Mouse (Mus musculus) intestine, embryonic 16.5 days (tissue): ENCODE data around the gene Mical3. TPM values are rescaled to one million over a fixed set of nuclear protein-coding genes. Genes with fewer than 3 reads are reported as not detected.

Experiments used
- ATAC-seq: fragments of 200-750 bp; cut with Nextera tagmentation; 2 replicates; pipeline ENCODE4 v1.8.0; 2017; ENCODE audit warnings: moderate TSS enrichment, moderate library complexity
- H3K27ac ChIP-seq: fragments of 300-500 bp; sonication (generic); 2 replicates; pipeline ENCODE4 v1.5.1; 2014; ENCODE audit warnings: mild to moderate bottlenecking, low read length
- H3K27me3 ChIP-seq: fragments of 300-500 bp; sonication (generic); replicated peaks from 2 replicates; pipeline ENCODE4 v1.6.1; 2014; ENCODE audit warnings: low read length, control low read depth, mixed read lengths; ENCODE audit not compliant: control insufficient read depth, insufficient read depth
- H3K36me3 ChIP-seq: fragments of 300-500 bp; sonication (generic); 2 replicates; pipeline ENCODE4 v1.6.1; 2014; ENCODE audit warnings: low read length, control low read depth; ENCODE audit not compliant: control insufficient read depth, insufficient read depth
- H3K4me1 ChIP-seq: fragments of 300-500 bp; sonication (generic); 2 replicates; pipeline ENCODE4 v1.6.1; 2014; ENCODE audit warnings: low read length, control low read depth, mixed read lengths; ENCODE audit not compliant: control insufficient read depth, insufficient read depth
- H3K4me2 ChIP-seq: fragments of 300-500 bp; sonication (generic); 2 replicates; pipeline ENCODE4 v1.6.1; 2014; ENCODE audit warnings: low read depth, low read length, control low read depth
- H3K4me3 ChIP-seq: fragments of 300-500 bp; sonication (generic); 2 replicates; pipeline ENCODE4 v1.5.1; 2014; ENCODE audit warnings: mild to moderate bottlenecking, low read length
- H3K9ac ChIP-seq: fragments of 300-500 bp; sonication (generic); 2 replicates; pipeline ENCODE4 v1.6.1; 2014; ENCODE audit warnings: low read depth, low read length
- H3K9me3 ChIP-seq: fragments of 300-500 bp; sonication (generic); 2 replicates; pipeline ENCODE4 v1.6.1; 2016; ENCODE audit warnings: low read length, control low read depth; ENCODE audit not compliant: control insufficient read depth
- WGBS: fragments of 180-500 bp; shearing (Covaris S2); extraction: QIAGEN DNeasy Blood & Tissue Kit; methylation state at CpG from one replicate; pipeline ENCODE4 v1.1.7; 2014; 5-methylcytosine and 5-hydroxymethylcytosine counted together
- polyA plus RNA-seq: library from polyadenylated mRNA; unstranded; fragments of >200 nt; fragmentation: Nextera tagmentation; extraction: Ambion mirVana; gene quantifications from 2 replicates; pipeline ENCODE4 v1.2.1, GENCODE M21; 2015

The Mical3 gene
- polyA plus RNA-seq, 1 experiment from 2014 or later = 5.5 TPM

DNA sequence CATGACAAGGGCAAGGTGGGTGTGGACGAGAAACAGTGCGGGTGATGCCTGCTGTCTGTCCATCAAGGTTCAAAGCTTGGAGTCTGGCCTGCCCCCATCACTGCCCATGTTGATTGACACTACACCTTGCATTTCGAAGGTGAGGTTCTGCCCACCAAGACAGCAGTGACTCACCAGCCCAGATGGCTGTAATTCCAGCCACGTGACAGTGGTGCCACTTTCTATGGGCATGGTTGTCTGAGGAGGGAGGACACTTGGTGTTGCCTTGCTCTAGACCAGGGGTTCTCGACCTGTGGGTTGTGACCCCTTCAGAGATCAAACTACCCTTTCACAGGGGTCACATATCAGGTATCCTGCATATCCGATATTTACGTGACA is 62.7 kb downstream of the Mical3 start:
- Histone ChIP-seq H3K9ac (no peak overlapping the region), H3K4me2 (no peak overlapping the region), H3K4me3 (no peak overlapping the region), H3K36me3 (no peaks in the 10 kb centered on the region), H3K27me3 (no peaks in the 10 kb centered on the region), H3K27ac (peak overlapping the region; percentile 29; the same call in 1 of the 2 replicates), H3K4me1 (peaks cover 37% of the 10 kb centered on the region), H3K9me3 (no peaks in the 10 kb centered on the region)
- WGBS = 73% methylated on average over 7 of the region's 7 CpGs
- ATAC-seq = peak; percentile 3; the same call in 1 of the 2 replicates

- 55% methylated on average over 11 of the region's 11 CpGs for WGBS
Measured at GRCm38 (mm10) chr6:121067426-121068086, 63.2 kb downstream of the Mical3 start.

GRCm38 (mm10) chr6:121066761-121067160 is 64.0 kb downstream of the Mical3 start:
- WGBS = 39% methylated on average over 6 of the region's 6 CpGs
- Histone ChIP-seq H3K4me1 (peaks cover 37% of the 10 kb centered on the region), H3K4me2 (no peak overlapping the region)

More at GRCm38 (mm10) chr6:121067426-121068086, 63.2 kb downstream of the Mical3 start:
- H3K4me1 ChIP-seq = peaks cover 37% of the 10 kb centered on the region
- H3K4me3 ChIP-seq = no peak overlapping the region
- no peak overlapping the region for H3K9ac ChIP-seq
- H3K9me3 ChIP-seq = no peaks in the 10 kb centered on the region
- no peak overlapping the region for H3K4me2 ChIP-seq
- peak; percentile 39 for ATAC-seq
- no peaks in the 10 kb centered on the region for H3K27me3 ChIP-seq
- H3K36me3 ChIP-seq = no peaks in the 10 kb centered on the region
- peak overlapping the region; percentile 29; the same call in 1 of the 2 replicates for H3K27ac ChIP-seq

DNA sequence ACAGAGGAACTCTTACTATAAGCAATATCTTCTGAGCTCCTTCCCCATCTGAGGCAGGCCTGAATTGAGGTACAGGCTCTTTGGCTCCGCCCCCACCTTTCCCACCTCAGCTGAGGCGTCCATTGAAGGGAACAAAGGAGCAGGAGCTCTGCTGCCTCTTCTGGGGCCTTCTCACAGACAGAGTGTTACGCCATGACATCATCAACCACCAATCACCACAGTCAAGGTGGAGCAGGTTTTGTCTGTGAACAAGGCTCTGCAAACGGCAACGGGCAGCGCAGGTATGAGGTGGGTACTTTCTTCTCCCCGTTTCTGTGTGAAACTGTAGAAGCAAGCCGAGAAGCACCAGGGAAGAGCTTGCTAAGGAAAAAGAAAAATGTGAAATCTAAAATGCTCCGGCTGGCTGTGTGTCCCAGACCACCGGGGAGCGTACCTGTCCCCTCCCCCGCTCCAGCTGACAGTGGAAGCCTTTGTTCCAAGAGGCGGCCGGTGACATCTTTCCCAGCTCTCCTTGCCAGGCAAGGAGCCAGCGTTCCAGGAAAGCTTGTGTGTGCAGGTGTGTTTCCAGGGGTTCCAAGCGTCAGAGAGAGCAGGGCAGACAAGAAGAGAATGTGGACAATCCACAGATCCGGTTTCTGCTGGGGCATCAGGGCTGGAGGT is 66.3 kb downstream of the Mical3 start:
- Histone ChIP-seq H3K4me1 (peaks cover 37% of the 10 kb centered on the region), H3K4me3 (peak overlapping the region; percentile 43)
- ATAC-seq = peak; percentile 90

More at GRCm38 (mm10) chr6:121066761-121067160, 64.0 kb downstream of the Mical3 start:
- Histone ChIP-seq H3K36me3 (no peaks in the 10 kb centered on the region), H3K27me3 (no peaks in the 10 kb centered on the region), H3K9me3 (no peaks in the 10 kb centered on the region), H3K9ac (no peak overlapping the region), H3K27ac (no peak overlapping the region), H3K4me3 (no peak overlapping the region)
- ATAC-seq = no peak

DNA sequence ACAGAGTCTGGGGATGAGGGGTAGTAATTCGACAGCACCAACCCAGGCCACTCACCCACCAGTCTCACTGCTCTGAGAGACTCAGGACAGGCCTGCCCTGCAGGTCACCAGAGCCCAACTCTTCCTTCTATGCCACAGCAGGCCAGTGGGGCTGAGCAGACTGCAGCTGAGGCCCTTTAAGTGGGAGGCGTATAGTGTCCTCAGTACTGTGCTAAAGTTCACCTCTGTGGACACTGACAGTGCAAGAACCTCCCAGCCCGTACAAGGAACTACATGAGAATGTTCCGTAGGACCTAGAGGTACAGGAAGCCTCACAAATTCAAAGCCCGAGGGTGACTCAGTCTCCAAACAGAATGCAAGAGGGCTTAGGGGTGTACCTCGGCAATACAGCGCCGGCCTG is 67.0 kb downstream of the Mical3 start:
- ATAC-seq = peak; percentile 90
- 57% methylated on average over 8 of the region's 8 CpGs for WGBS
- peak overlapping the region; percentile 65 for H3K9ac ChIP-seq
- H3K4me1 ChIP-seq = peaks cover 37% of the 10 kb centered on the region
- H3K4me2 ChIP-seq = peak overlapping the region; percentile 53
- H3K4me3 ChIP-seq = peak overlapping the region; percentile 43; the same call in 1 of the 2 replicates
- no peaks in the 10 kb centered on the region for H3K27me3 ChIP-seq
- no peaks in the 10 kb centered on the region for H3K36me3 ChIP-seq
- peak overlapping the region; percentile 69 for H3K27ac ChIP-seq
- H3K9me3 ChIP-seq = no peaks in the 10 kb centered on the region

More for the DNA sequence above, 66.3 kb downstream of the Mical3 start:
- 30% methylated on average over 17 of the region's 17 CpGs for WGBS
- Histone ChIP-seq H3K9ac (peak overlapping the region; percentile 65), H3K4me2 (peak overlapping the region; percentile 53), H3K9me3 (no peaks in the 10 kb centered on the region), H3K27me3 (no peaks in the 10 kb centered on the region), H3K36me3 (no peaks in the 10 kb centered on the region), H3K27ac (peak overlapping the region; percentile 69)

DNA sequence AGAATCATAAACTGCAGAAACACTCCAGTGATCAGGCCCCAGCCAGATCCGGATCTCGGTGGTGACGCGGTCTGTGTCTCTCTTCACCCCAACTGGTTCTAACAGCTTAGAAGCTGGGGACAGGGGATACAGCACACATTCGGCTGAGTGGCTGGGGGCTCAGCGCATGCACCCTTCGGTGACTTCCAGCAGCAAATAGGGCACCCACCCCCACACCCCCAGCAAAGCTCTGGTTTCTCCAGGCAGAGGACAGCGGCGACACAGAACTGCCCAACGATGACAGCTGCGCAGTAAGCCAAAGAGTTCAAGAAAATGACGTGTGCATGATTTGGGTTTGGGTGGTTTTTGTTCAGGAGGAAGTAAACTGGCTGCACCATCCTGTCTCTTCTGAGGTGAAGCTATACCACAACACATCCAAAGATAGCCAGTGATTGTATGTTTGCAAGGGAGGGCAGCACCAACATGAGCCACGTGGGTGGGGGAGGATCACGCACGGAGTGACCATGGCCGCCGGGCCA is 67.8 kb downstream of the Mical3 start:
- ATAC-seq = no peak
- no peaks in the 10 kb centered on the region for H3K9me3 ChIP-seq
- WGBS = 89% methylated on average over 17 of the region's 17 CpGs
- H3K9ac ChIP-seq = no peak overlapping the region
- no peak overlapping the region for H3K27ac ChIP-seq
- no peaks in the 10 kb centered on the region for H3K27me3 ChIP-seq
- H3K4me3 ChIP-seq = no peak overlapping the region
- no peaks in the 10 kb centered on the region for H3K36me3 ChIP-seq
- H3K4me1 ChIP-seq = peaks cover 30% of the 10 kb centered on the region
- no peak overlapping the region for H3K4me2 ChIP-seq

- Histone ChIP-seq H3K27me3 (no peaks in the 10 kb centered on the region), H3K27ac (no peak overlapping the region), H3K9me3 (no peaks in the 10 kb centered on the region), H3K36me3 (no peaks in the 10 kb centered on the region), H3K4me3 (no peak overlapping the region), H3K4me1 (no peaks in the 10 kb centered on the region), H3K9ac (no peak overlapping the region), H3K4me2 (no peak overlapping the region)
- 72% methylated on average over 2 of the region's 2 CpGs for WGBS
- ATAC-seq = no peak
Measured at GRCm38 (mm10) chr6:121058039-121058438, 72.8 kb downstream of the Mical3 start.

DNA sequence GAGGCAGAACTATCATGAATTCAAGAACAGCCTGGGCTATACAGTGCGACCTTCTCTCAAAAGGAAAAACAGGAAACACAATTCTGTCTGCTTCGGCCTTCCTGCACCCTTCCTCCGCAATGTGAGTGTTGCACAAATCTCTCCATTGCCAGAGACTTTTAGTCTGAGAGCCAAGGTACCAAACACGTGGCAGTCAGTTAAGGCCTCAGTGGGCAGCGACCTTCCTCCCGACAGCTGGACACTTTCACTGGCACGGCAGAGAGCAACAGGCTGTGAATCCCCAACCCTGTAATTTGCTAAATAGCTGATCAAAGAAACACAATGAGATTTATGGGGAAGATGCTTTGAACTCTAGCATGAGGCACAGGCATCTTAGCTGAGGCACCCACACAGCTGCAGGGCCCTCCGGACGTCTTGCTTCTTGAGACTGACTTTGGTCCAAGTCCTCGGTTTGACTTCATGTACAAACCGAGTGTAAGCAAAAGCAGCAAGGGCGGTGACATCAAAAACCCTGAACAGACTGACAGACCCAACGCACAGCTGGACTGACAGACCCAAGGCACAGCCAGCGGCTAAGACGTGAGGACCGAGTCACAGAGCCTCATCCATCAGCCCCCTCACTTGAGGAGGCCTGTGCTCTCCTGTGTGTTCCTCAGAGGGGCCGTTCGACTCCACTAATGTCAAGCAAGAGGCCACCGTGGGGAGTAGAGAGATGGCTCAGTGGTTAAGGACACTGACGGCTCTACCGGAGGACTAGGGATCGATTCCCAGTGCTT is 73.4 kb downstream of the Mical3 start:
- H3K4me3 ChIP-seq = no peak overlapping the region
- H3K9ac ChIP-seq = no peak overlapping the region
- no peaks in the 10 kb centered on the region for H3K4me1 ChIP-seq
- no peaks in the 10 kb centered on the region for H3K36me3 ChIP-seq
- H3K9me3 ChIP-seq = no peaks in the 10 kb centered on the region
- no peaks in the 10 kb centered on the region for H3K27me3 ChIP-seq
- H3K4me2 ChIP-seq = no peak overlapping the region
- H3K27ac ChIP-seq = no peak overlapping the region
- ATAC-seq = no peak
- 77% methylated on average over 22 of the region's 22 CpGs for WGBS

DNA sequence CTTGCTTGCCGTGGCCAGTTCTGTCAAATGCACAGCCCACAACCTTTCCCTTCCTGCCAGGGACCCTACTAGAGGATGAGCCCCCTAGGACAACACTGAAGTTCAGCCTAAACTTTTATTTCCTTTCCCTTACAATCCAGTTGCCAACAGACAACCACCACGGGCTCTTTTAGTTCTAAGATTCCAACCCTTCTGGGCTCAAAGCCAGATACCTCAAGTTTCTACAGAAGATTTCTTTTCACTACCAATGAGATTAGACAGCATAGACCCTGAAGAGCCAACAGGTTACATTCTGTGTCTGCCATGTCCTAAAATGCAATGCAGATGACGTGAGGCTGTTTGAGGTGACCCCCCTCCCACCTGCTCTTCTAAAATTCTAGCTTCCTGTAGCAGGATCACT is 75.3 kb downstream of the Mical3 start:
- Histone ChIP-seq H3K9me3 (no peaks in the 10 kb centered on the region), H3K4me3 (no peak overlapping the region), H3K36me3 (no peaks in the 10 kb centered on the region), H3K9ac (no peak overlapping the region), H3K4me2 (no peak overlapping the region), H3K27ac (no peak overlapping the region), H3K27me3 (no peaks in the 10 kb centered on the region), H3K4me1 (no peaks in the 10 kb centered on the region)
- 57% methylated on average over 3 of the region's 3 CpGs for WGBS
- ATAC-seq = no peak
